Mouse (Mus musculus): Measurements from ENCODE around the gene Vwa7. TPM values are rescaled to one million over a fixed set of nuclear protein-coding genes. Genes with fewer than 3 reads are reported as not detected.
A peak's percentile ranks its signal among the peaks of the same experiment; 100 is the strongest.

Vwa7 gene
- polyA plus RNA-seq, 1 experiment from 2014 or later: 0.13 TPM

GRCm38 (mm10) chr17:35017706-35018030, 1.3 kb downstream of the Vwa7 start:
- Histone ChIP-seq H3K4me1 (ENCODE audit: control insufficient read depth, low read depth, low read length) (peaks cover 21% of the 10 kb centered on the region), H3K27me3 (ENCODE audit: control insufficient read depth, insufficient read depth, low read depth, low read length) (no peaks in the 10 kb centered on the region), H3K4me3 (ENCODE audit: low read depth, low read length) (no peak overlapping the region), H3K9ac (ENCODE audit: low read depth, low read length) (no peak overlapping the region), H3K9me3 (replicated peaks; ENCODE audit: control insufficient read depth, low read length) (no peaks in the 10 kb centered on the region), H3K27ac (ENCODE audit: low read length) (no peak overlapping the region), H3K4me2 (ENCODE audit: low read depth, low read length) (no peak overlapping the region), H3K36me3 (ENCODE audit: control insufficient read depth, insufficient read depth) (peaks cover 36% of the 10 kb centered on the region)
- 69% methylated on average over 14 of the region's 14 CpGs for WGBS (ENCODE audit: insufficient replicate concordance)
- ATAC-seq (ENCODE audit: low read depth): no peak

- H3K9ac ChIP-seq (ENCODE audit: low read depth, low read length): no peak overlapping the region
- H3K4me3 ChIP-seq (ENCODE audit: low read depth, low read length): no peak overlapping the region
- 56% methylated on average over 3 of the region's 3 CpGs for WGBS (ENCODE audit: insufficient replicate concordance)
- no peak overlapping the region for H3K4me2 ChIP-seq (ENCODE audit: low read depth, low read length)
- peaks cover 31% of the 10 kb centered on the region for H3K36me3 ChIP-seq (ENCODE audit: control insufficient read depth, insufficient read depth)
- peaks cover 25% of the 10 kb centered on the region for H3K4me1 ChIP-seq (ENCODE audit: control insufficient read depth, low read depth, low read length)
- H3K27ac ChIP-seq (ENCODE audit: low read length): no peak overlapping the region
- no peak for ATAC-seq (ENCODE audit: low read depth)
- no peaks in the 10 kb centered on the region for H3K27me3 ChIP-seq (ENCODE audit: control insufficient read depth, insufficient read depth, low read depth, low read length)
- H3K9me3 ChIP-seq (replicated peaks; ENCODE audit: control insufficient read depth, low read length): no peaks in the 10 kb centered on the region
Observed at GRCm38 (mm10) chr17:35018171-35018570, 1.8 kb downstream of the Vwa7 start.

GRCm38 (mm10) chr17:35019894-35020293, 3.5 kb downstream of the Vwa7 start:
- Histone ChIP-seq H3K9ac (ENCODE audit: low read depth, low read length) (no peak overlapping the region), H3K4me3 (ENCODE audit: low read depth, low read length) (no peak overlapping the region), H3K27me3 (ENCODE audit: control insufficient read depth, insufficient read depth, low read depth, low read length) (no peaks in the 10 kb centered on the region), H3K36me3 (ENCODE audit: control insufficient read depth, insufficient read depth) (peaks cover 13% of the 10 kb centered on the region), H3K9me3 (replicated peaks; ENCODE audit: control insufficient read depth, low read length) (no peaks in the 10 kb centered on the region), H3K4me2 (ENCODE audit: low read depth, low read length) (no peak overlapping the region), H3K4me1 (ENCODE audit: control insufficient read depth, low read depth, low read length) (peaks cover 36% of the 10 kb centered on the region), H3K27ac (ENCODE audit: low read length) (no peak overlapping the region)
- no peak for ATAC-seq (ENCODE audit: low read depth)
- 85% methylated on average over 11 of the region's 11 CpGs for WGBS (ENCODE audit: insufficient replicate concordance)

GRCm38 (mm10) chr17:35020551-35020950, 4.2 kb downstream of the Vwa7 start:
- Histone ChIP-seq H3K27ac (ENCODE audit: low read length) (no peak overlapping the region), H3K36me3 (ENCODE audit: control insufficient read depth, insufficient read depth) (peaks cover 8% of the 10 kb centered on the region), H3K4me1 (ENCODE audit: control insufficient read depth, low read depth, low read length) (peaks cover 36% of the 10 kb centered on the region), H3K9ac (ENCODE audit: low read depth, low read length) (no peak overlapping the region), H3K4me3 (ENCODE audit: low read depth, low read length) (no peak overlapping the region), H3K27me3 (ENCODE audit: control insufficient read depth, insufficient read depth, low read depth, low read length) (no peaks in the 10 kb centered on the region), H3K4me2 (ENCODE audit: low read depth, low read length) (no peak overlapping the region), H3K9me3 (replicated peaks; ENCODE audit: control insufficient read depth, low read length) (no peaks in the 10 kb centered on the region)
- 80% methylated on average over 8 of the region's 8 CpGs for WGBS (ENCODE audit: insufficient replicate concordance)
- ATAC-seq (ENCODE audit: low read depth): no peak

GRCm38 (mm10) chr17:35021163-35021808, 4.9 kb downstream of the Vwa7 start:
- Histone ChIP-seq H3K27ac (ENCODE audit: low read length) (peak overlapping the region; percentile 39), H3K9me3 (replicated peaks; ENCODE audit: control insufficient read depth, low read length) (no peaks in the 10 kb centered on the region), H3K4me1 (ENCODE audit: control insufficient read depth, low read depth, low read length) (peaks cover 34% of the 10 kb centered on the region), H3K9ac (ENCODE audit: low read depth, low read length) (no peak overlapping the region), H3K36me3 (ENCODE audit: control insufficient read depth, insufficient read depth) (peaks cover 1% of the 10 kb centered on the region; the same call in 1 of the 2 replicates), H3K4me2 (ENCODE audit: low read depth, low read length) (peak overlapping the region; percentile 38), H3K27me3 (ENCODE audit: control insufficient read depth, insufficient read depth, low read depth, low read length) (no peaks in the 10 kb centered on the region), H3K4me3 (ENCODE audit: low read depth, low read length) (no peak overlapping the region)
- peak; percentile 20; the same call in 1 of the 2 replicates for ATAC-seq (ENCODE audit: low read depth)
- WGBS (ENCODE audit: insufficient replicate concordance): 11% methylated on average over 17 of the region's 17 CpGs

GRCm38 (mm10) chr17:35021842-35022477, 5.6 kb downstream of the Vwa7 start:
- Histone ChIP-seq H3K4me2 (ENCODE audit: low read depth, low read length) (peak overlapping the region; percentile 38), H3K27me3 (ENCODE audit: control insufficient read depth, insufficient read depth, low read depth, low read length) (no peaks in the 10 kb centered on the region), H3K9me3 (replicated peaks; ENCODE audit: control insufficient read depth, low read length) (no peaks in the 10 kb centered on the region), H3K27ac (ENCODE audit: low read length) (peak overlapping the region; percentile 39), H3K4me3 (ENCODE audit: low read depth, low read length) (no peak overlapping the region), H3K4me1 (ENCODE audit: control insufficient read depth, low read depth, low read length) (peaks cover 31% of the 10 kb centered on the region), H3K9ac (ENCODE audit: low read depth, low read length) (no peak overlapping the region), H3K36me3 (ENCODE audit: control insufficient read depth, insufficient read depth) (no peaks in the 10 kb centered on the region)
- peak; percentile 87 for ATAC-seq (ENCODE audit: low read depth)
- WGBS (ENCODE audit: insufficient replicate concordance): 6% methylated on average over 6 of the region's 6 CpGs

GRCm38 (mm10) chr17:35022541-35023060, 6.2 kb downstream of the Vwa7 start:
- no peaks in the 10 kb centered on the region for H3K9me3 ChIP-seq (replicated peaks; ENCODE audit: control insufficient read depth, low read length)
- H3K9ac ChIP-seq (ENCODE audit: low read depth, low read length): no peak overlapping the region
- no peak overlapping the region for H3K4me2 ChIP-seq (ENCODE audit: low read depth, low read length)
- H3K4me3 ChIP-seq (ENCODE audit: low read depth, low read length): no peak overlapping the region
- H3K36me3 ChIP-seq (ENCODE audit: control insufficient read depth, insufficient read depth): no peaks in the 10 kb centered on the region
- no peak overlapping the region; the same call in 1 of the 2 replicates for H3K27ac ChIP-seq (ENCODE audit: low read length)
- WGBS (ENCODE audit: insufficient replicate concordance): 78% methylated on average over 8 of the region's 8 CpGs
- H3K4me1 ChIP-seq (ENCODE audit: control insufficient read depth, low read depth, low read length): peaks cover 36% of the 10 kb centered on the region
- no peak for ATAC-seq (ENCODE audit: low read depth)
- H3K27me3 ChIP-seq (ENCODE audit: control insufficient read depth, insufficient read depth, low read depth, low read length): no peaks in the 10 kb centered on the region

GRCm38 (mm10) chr17:35023221-35023620, 6.8 kb downstream of the Vwa7 start:
- no peak overlapping the region for H3K9ac ChIP-seq (ENCODE audit: low read depth, low read length)
- no peak overlapping the region for H3K4me3 ChIP-seq (ENCODE audit: low read depth, low read length)
- H3K9me3 ChIP-seq (replicated peaks; ENCODE audit: control insufficient read depth, low read length): no peaks in the 10 kb centered on the region
- H3K36me3 ChIP-seq (ENCODE audit: control insufficient read depth, insufficient read depth): no peaks in the 10 kb centered on the region
- no peaks in the 10 kb centered on the region for H3K27me3 ChIP-seq (ENCODE audit: control insufficient read depth, insufficient read depth, low read depth, low read length)
- WGBS (ENCODE audit: insufficient replicate concordance): 83% methylated on average over 5 of the region's 5 CpGs
- H3K4me2 ChIP-seq (ENCODE audit: low read depth, low read length): no peak overlapping the region
- peaks cover 36% of the 10 kb centered on the region for H3K4me1 ChIP-seq (ENCODE audit: control insufficient read depth, low read depth, low read length)
- H3K27ac ChIP-seq (ENCODE audit: low read length): no peak overlapping the region
- no peak for ATAC-seq (ENCODE audit: low read depth)

GRCm38 (mm10) chr17:35023756-35024155, 7.4 kb downstream of the Vwa7 start:
- Histone ChIP-seq H3K36me3 (ENCODE audit: control insufficient read depth, insufficient read depth) (no peaks in the 10 kb centered on the region), H3K9ac (ENCODE audit: low read depth, low read length) (no peak overlapping the region), H3K4me1 (ENCODE audit: control insufficient read depth, low read depth, low read length) (peaks cover 36% of the 10 kb centered on the region), H3K27me3 (ENCODE audit: control insufficient read depth, insufficient read depth, low read depth, low read length) (no peaks in the 10 kb centered on the region), H3K27ac (ENCODE audit: low read length) (no peak overlapping the region), H3K9me3 (replicated peaks; ENCODE audit: control insufficient read depth, low read length) (no peaks in the 10 kb centered on the region), H3K4me2 (ENCODE audit: low read depth, low read length) (no peak overlapping the region), H3K4me3 (ENCODE audit: low read depth, low read length) (no peak overlapping the region)
- 34% methylated on average over 4 of the region's 4 CpGs for WGBS (ENCODE audit: insufficient replicate concordance)
- ATAC-seq (ENCODE audit: low read depth): peak; percentile 38
